Mouse (Mus musculus): ENCODE data around the gene Actr10. TPM values are rescaled to one million over a fixed set of nuclear protein-coding genes. Genes with fewer than 3 reads are reported as not detected.
A peak's percentile ranks its signal among the peaks of the same experiment; 100 is the strongest.

Gene Actr10
- polyA plus RNA-seq, 1 experiment from 2014 or later, result 98.8 TPM

- Histone ChIP-seq H3K36me3 (ENCODE audit: control insufficient read depth, insufficient read depth) (peaks cover 9% of the 10 kb centered on the region), H3K4me2 (ENCODE audit: low read depth, low read length) (no peak overlapping the region), H3K27me3 (ENCODE audit: control insufficient read depth, insufficient read depth, low read depth, low read length) (no peaks in the 10 kb centered on the region), H3K27ac (ENCODE audit: low read length) (no peak overlapping the region), H3K4me3 (ENCODE audit: low read depth, low read length) (no peak overlapping the region), H3K9ac (ENCODE audit: low read depth, low read length) (no peak overlapping the region), H3K9me3 (replicated peaks; ENCODE audit: control insufficient read depth, low read length) (no peaks in the 10 kb centered on the region), H3K4me1 (ENCODE audit: control insufficient read depth, low read depth, low read length) (peaks cover 6% of the 10 kb centered on the region; the same call in 1 of the 2 replicates)
- ATAC-seq (ENCODE audit: low read depth), result no peak
- WGBS (ENCODE audit: insufficient replicate concordance), result 92% methylated on average over 7 of the region's 7 CpGs
Observed at GRCm38 (mm10) chr12:70940806-70941205, 3.1 kb downstream of the Actr10 start.

GRCm38 (mm10) chr12:70944181-70944580, 6.5 kb downstream of the Actr10 start:
- no peak for ATAC-seq (ENCODE audit: low read depth)
- Histone ChIP-seq H3K9me3 (replicated peaks; ENCODE audit: control insufficient read depth, low read length) (no peaks in the 10 kb centered on the region), H3K36me3 (ENCODE audit: control insufficient read depth, insufficient read depth) (peaks cover 12% of the 10 kb centered on the region), H3K9ac (ENCODE audit: low read depth, low read length) (no peak overlapping the region), H3K27me3 (ENCODE audit: control insufficient read depth, insufficient read depth, low read depth, low read length) (no peaks in the 10 kb centered on the region), H3K4me3 (ENCODE audit: low read depth, low read length) (no peak overlapping the region), H3K4me1 (ENCODE audit: control insufficient read depth, low read depth, low read length) (peaks cover 2% of the 10 kb centered on the region; the same call in 1 of the 2 replicates), H3K27ac (ENCODE audit: low read length) (no peak overlapping the region), H3K4me2 (ENCODE audit: low read depth, low read length) (no peak overlapping the region)
- 83% methylated on average over 5 of the region's 5 CpGs for WGBS (ENCODE audit: insufficient replicate concordance)

GRCm38 (mm10) chr12:70946585-70947256, 9.1 kb downstream of the Actr10 start:
- 86% methylated on average over 10 of the region's 10 CpGs for WGBS (ENCODE audit: insufficient replicate concordance)
- H3K36me3 ChIP-seq (ENCODE audit: control insufficient read depth, insufficient read depth), result peaks cover 12% of the 10 kb centered on the region

GRCm38 (mm10) chr12:70958640-70959039, 21.0 kb downstream of the Actr10 start:
- Histone ChIP-seq H3K36me3 (ENCODE audit: control insufficient read depth, insufficient read depth) (peaks cover 28% of the 10 kb centered on the region), H3K27me3 (ENCODE audit: control insufficient read depth, insufficient read depth, low read depth, low read length) (no peaks in the 10 kb centered on the region), H3K9ac (ENCODE audit: low read depth, low read length) (no peak overlapping the region), H3K4me1 (ENCODE audit: control insufficient read depth, low read depth, low read length) (no peaks in the 10 kb centered on the region), H3K27ac (ENCODE audit: low read length) (no peak overlapping the region), H3K4me2 (ENCODE audit: low read depth, low read length) (no peak overlapping the region), H3K9me3 (replicated peaks; ENCODE audit: control insufficient read depth, low read length) (no peaks in the 10 kb centered on the region), H3K4me3 (ENCODE audit: low read depth, low read length) (no peak overlapping the region)
- no peak for ATAC-seq (ENCODE audit: low read depth)
- 81% methylated on average over 4 of the region's 4 CpGs for WGBS (ENCODE audit: insufficient replicate concordance)

More at GRCm38 (mm10) chr12:70946585-70947256, 9.1 kb downstream of the Actr10 start:
- H3K27me3 ChIP-seq (ENCODE audit: control insufficient read depth, insufficient read depth, low read depth, low read length), result no peaks in the 10 kb centered on the region
- no peak overlapping the region for H3K9ac ChIP-seq (ENCODE audit: low read depth, low read length)
- no peak overlapping the region for H3K4me3 ChIP-seq (ENCODE audit: low read depth, low read length)
- no peak for ATAC-seq (ENCODE audit: low read depth)
- H3K9me3 ChIP-seq (replicated peaks; ENCODE audit: control insufficient read depth, low read length), result no peaks in the 10 kb centered on the region
- no peak overlapping the region for H3K27ac ChIP-seq (ENCODE audit: low read length)
- H3K4me2 ChIP-seq (ENCODE audit: low read depth, low read length), result no peak overlapping the region
- no peaks in the 10 kb centered on the region for H3K4me1 ChIP-seq (ENCODE audit: control insufficient read depth, low read depth, low read length)

DNA sequence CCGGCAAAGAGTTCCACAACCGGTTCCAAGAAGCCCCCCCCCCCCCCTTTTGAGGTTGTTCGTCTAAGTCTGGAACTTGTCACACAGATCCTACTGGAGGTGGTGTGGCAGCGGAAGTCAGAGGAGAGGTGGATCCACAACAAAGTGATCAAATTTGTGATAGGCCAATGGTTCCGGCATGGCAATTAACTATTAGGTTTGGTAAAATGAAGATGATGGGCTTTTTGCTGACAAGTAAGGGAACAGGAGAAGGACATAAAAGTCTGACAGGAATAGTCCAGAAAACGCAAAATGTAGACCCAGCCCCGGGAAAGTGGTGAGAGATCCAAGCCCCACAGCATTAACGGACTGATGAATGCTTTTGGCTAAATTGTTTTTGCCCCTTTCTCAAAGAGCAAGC, 29.9 kb downstream of the Actr10 start:
- ATAC-seq (ENCODE audit: low read depth), result no peak
- H3K4me1 ChIP-seq (ENCODE audit: control insufficient read depth, low read depth, low read length), result peaks cover 7% of the 10 kb centered on the region
- H3K4me3 ChIP-seq (ENCODE audit: low read depth, low read length), result peak overlapping the region; percentile 75
- WGBS (ENCODE audit: insufficient replicate concordance), result 55% methylated on average over 8 of the region's 8 CpGs
- H3K27ac ChIP-seq (ENCODE audit: low read length), result peak overlapping the region; percentile 93
- H3K27me3 ChIP-seq (ENCODE audit: control insufficient read depth, insufficient read depth, low read depth, low read length), result no peaks in the 10 kb centered on the region
- H3K36me3 ChIP-seq (ENCODE audit: control insufficient read depth, insufficient read depth), result no peaks in the 10 kb centered on the region; the same call in 1 of the 2 replicates
- peak overlapping the region; percentile 81 for H3K9ac ChIP-seq (ENCODE audit: low read depth, low read length)
- no peaks in the 10 kb centered on the region for H3K9me3 ChIP-seq (replicated peaks; ENCODE audit: control insufficient read depth, low read length)
- peak overlapping the region; percentile 73 for H3K4me2 ChIP-seq (ENCODE audit: low read depth, low read length)

GRCm38 (mm10) chr12:70968141-70968790, 30.6 kb downstream of the Actr10 start:
- ATAC-seq (ENCODE audit: low read depth), result peak; percentile 89
- Histone ChIP-seq H3K9ac (ENCODE audit: low read depth, low read length) (peak overlapping the region; percentile 81), H3K36me3 (ENCODE audit: control insufficient read depth, insufficient read depth) (no peaks in the 10 kb centered on the region; the same call in 1 of the 2 replicates), H3K4me2 (ENCODE audit: low read depth, low read length) (peak overlapping the region; percentile 73), H3K27me3 (ENCODE audit: control insufficient read depth, insufficient read depth, low read depth, low read length) (no peaks in the 10 kb centered on the region), H3K4me1 (ENCODE audit: control insufficient read depth, low read depth, low read length) (peaks cover 7% of the 10 kb centered on the region), H3K4me3 (ENCODE audit: low read depth, low read length) (peak overlapping the region; percentile 75), H3K9me3 (replicated peaks; ENCODE audit: control insufficient read depth, low read length) (no peaks in the 10 kb centered on the region), H3K27ac (ENCODE audit: low read length) (peak overlapping the region; percentile 93)
- WGBS (ENCODE audit: insufficient replicate concordance), result under 1% methylated on average over 35 of the region's 35 CpGs

DNA sequence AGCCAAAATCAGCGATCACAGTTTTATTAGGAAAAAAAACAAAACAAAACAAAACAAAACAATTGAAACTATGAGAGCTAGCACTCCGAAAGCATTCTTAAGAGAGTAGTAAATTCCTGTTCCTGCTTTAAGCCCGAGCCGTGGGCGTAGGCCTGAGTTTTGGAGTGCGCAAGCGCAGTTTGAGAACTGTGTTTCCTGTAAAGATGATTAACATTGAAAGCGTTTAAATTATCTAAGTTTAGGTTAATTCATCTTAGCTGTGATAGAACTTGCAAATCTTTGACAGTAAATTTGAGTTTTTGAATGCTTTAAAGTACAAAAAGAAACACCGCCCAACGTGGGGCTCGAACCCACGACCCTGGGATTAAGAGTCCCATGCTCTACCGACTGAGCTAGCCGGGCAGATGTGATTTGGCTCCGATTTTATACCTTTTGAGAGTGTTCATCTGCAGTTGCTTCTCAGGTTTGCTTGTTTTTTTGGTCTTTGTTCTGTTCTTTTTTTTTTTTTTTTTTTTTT, 31.2 kb downstream of the Actr10 start:
- Histone ChIP-seq H3K4me1 (ENCODE audit: control insufficient read depth, low read depth, low read length) (peaks cover 10% of the 10 kb centered on the region), H3K4me2 (ENCODE audit: low read depth, low read length) (peak overlapping the region; percentile 73), H3K9ac (ENCODE audit: low read depth, low read length) (peak overlapping the region; percentile 81), H3K4me3 (ENCODE audit: low read depth, low read length) (peak overlapping the region; percentile 75), H3K27me3 (ENCODE audit: control insufficient read depth, insufficient read depth, low read depth, low read length) (no peaks in the 10 kb centered on the region), H3K9me3 (replicated peaks; ENCODE audit: control insufficient read depth, low read length) (no peaks in the 10 kb centered on the region), H3K36me3 (ENCODE audit: control insufficient read depth, insufficient read depth) (no peaks in the 10 kb centered on the region), H3K27ac (ENCODE audit: low read length) (peak overlapping the region; percentile 93)
- ATAC-seq (ENCODE audit: low read depth), result peak; percentile 61
- under 1% methylated on average over 15 of the region's 15 CpGs for WGBS (ENCODE audit: insufficient replicate concordance)

- 3% methylated on average over 17 of the region's 17 CpGs for WGBS (ENCODE audit: insufficient replicate concordance)
- peaks cover 11% of the 10 kb centered on the region for H3K4me1 ChIP-seq (ENCODE audit: control insufficient read depth, low read depth, low read length)
- H3K27ac ChIP-seq (ENCODE audit: low read length), result peak overlapping the region; percentile 49; the same call in 1 of the 2 replicates
- no peaks in the 10 kb centered on the region for H3K27me3 ChIP-seq (ENCODE audit: control insufficient read depth, insufficient read depth, low read depth, low read length)
- H3K9ac ChIP-seq (ENCODE audit: low read depth, low read length), result peak overlapping the region; percentile 52
- no peaks in the 10 kb centered on the region for H3K36me3 ChIP-seq (ENCODE audit: control insufficient read depth, insufficient read depth)
- H3K9me3 ChIP-seq (replicated peaks; ENCODE audit: control insufficient read depth, low read length), result no peaks in the 10 kb centered on the region
- H3K4me3 ChIP-seq (ENCODE audit: low read depth, low read length), result peak overlapping the region; percentile 47
- ATAC-seq (ENCODE audit: low read depth), result no peak; the same call in 1 of the 2 replicates
- H3K4me2 ChIP-seq (ENCODE audit: low read depth, low read length), result peak overlapping the region; percentile 74
Observed at GRCm38 (mm10) chr12:70969485-70970184, 32.0 kb downstream of the Actr10 start.
